Mouse (Mus musculus) heart, adult 2 months (tissue): ENCODE measurements at regions not wholly inside any gene's neighbourhood (a gene's known extent, or its start where the extent isn't known, plus 50 kb on each side); places are given as distances from the start of the nearest gene placed in this dataset.
A peak's percentile ranks its signal among the peaks of the same experiment; 100 is the strongest.

ENCODE experiments used
- DNase-seq, 2 experiments: peaks; one replicate each; pipeline ENCODE4 v3.0.0; 2021
- H3K27ac ChIP-seq: fragments of 200-600 bp; 2 replicates; pipeline ENCODE4 v1.8.1; 2022
- H3K27me3 ChIP-seq: fragments of 200-500 bp; 2 replicates; pipeline ENCODE4 v1.6.1; 2012; ENCODE audit warnings: mild to moderate bottlenecking, low read length, inconsistent platforms, mixed read lengths; ENCODE audit not compliant: control insufficient read depth, insufficient read depth
- H3K36me3 ChIP-seq: fragments of 200-500 bp; 2 replicates; pipeline ENCODE4 v1.6.1; 2012; ENCODE audit warnings: low read length, inconsistent platforms; ENCODE audit not compliant: control insufficient read depth, insufficient read depth
- H3K4me1 ChIP-seq: fragments of 200-500 bp; 2 replicates; pipeline ENCODE4 v1.6.1; 2011; ENCODE audit warnings: low read length; ENCODE audit not compliant: control insufficient read depth, insufficient read depth
- H3K4me3 ChIP-seq: fragments of 200-600 bp; 2 replicates; pipeline ENCODE4 v1.8.1; 2022
- H3K79me2 ChIP-seq: fragments of 200-500 bp; replicated peaks from 2 replicates; pipeline ENCODE4 v1.6.1; 2012; ENCODE audit warnings: mild to moderate bottlenecking, inconsistent platforms, low read length, moderate library complexity, mixed read lengths; ENCODE audit not compliant: control insufficient read depth, insufficient read depth
- H3K9ac ChIP-seq: fragments of 200-500 bp; 2 replicates; pipeline ENCODE4 v1.6.1; 2012; ENCODE audit warnings: low read depth, mild to moderate bottlenecking, control low read depth, inconsistent platforms, low read length, mixed read lengths
- CTCF ChIP-seq: fragments of 200-600 bp; IDR thresholded peaks from 2 replicates; pipeline ENCODE4 v1.8.1; 2022; ENCODE audit warnings: antibody characterized with exemption, mild to moderate bottlenecking, moderate library complexity
- EP300 ChIP-seq: fragments of 200-500 bp; IDR thresholded peaks from 2 replicates; pipeline ENCODE4 v1.6.1; 2011; ENCODE audit warnings: low read depth, low read length, control low read depth; ENCODE audit not compliant: insufficient read depth
- POLR2A ChIP-seq: fragments of 200-500 bp; IDR thresholded peaks from 2 replicates; pipeline ENCODE4 v1.6.1; 2011; ENCODE audit warnings: mild to moderate bottlenecking, low read depth, low read length, control low read depth; ENCODE audit not compliant: insufficient read depth
- WGBS: fragments of 180-500 bp; shearing (Covaris S2); methylation state at CpG from one replicate; pipeline ENCODE4 v1.1.7; 2018; 5-methylcytosine and 5-hydroxymethylcytosine counted together
- intact Hi-C: fragments of 180-260 bp; cut with DNase I; formaldehyde crosslinking; loops from one replicate; pipeline ENCODE4 v1.15.1; 2025

GRCm38 (mm10) chr13:52205951-52206350, 325.1 kb downstream of the Diras2 start:
- intact Hi-C loops: loop anchor here (10.0 kb wide), 1 partner anchor 91 kb away; no protein-coding TSS in a partner anchor

DNA sequence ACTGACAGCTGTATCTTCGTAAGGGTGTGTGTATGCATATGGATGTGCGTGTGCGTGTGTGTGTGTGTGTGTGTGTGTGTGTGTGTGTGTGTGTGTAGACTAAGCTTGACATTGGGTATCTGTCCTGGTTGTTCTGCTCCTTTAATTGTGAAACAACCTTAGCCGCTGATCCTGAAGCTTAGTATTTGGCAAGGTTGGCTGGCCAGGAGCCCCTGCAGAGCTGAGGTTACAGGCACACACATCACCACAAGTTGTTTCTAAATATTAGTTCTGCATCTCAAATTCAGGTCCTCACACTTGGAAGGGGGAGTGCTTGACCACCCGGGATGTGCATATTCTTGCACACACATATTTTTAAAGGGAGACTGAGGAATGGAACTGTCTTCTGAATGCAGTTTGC, 314.7 kb downstream of the Diras2 start:
- Histone ChIP-seq H3K9ac (no peak overlapping the region), H3K4me1 (no peaks in the 10 kb centered on the region), H3K4me3 (no peak overlapping the region), H3K27me3 (no peaks in the 10 kb centered on the region), H3K79me2 (no peaks in the 10 kb centered on the region), H3K36me3 (no peaks in the 10 kb centered on the region), H3K27ac (no peak overlapping the region)
- intact Hi-C loops: no loop called here
- no peak for TF ChIP-seq CTCF
- TF ChIP-seq EP300: no peak
- no peak for TF ChIP-seq POLR2A
- no peak for DNase-seq
- 93% methylated on average over 5 of the region's 5 CpGs for WGBS

More at GRCm38 (mm10) chr13:52205951-52206350, 325.1 kb downstream of the Diras2 start:
- Histone ChIP-seq H3K27me3 (no peaks in the 10 kb centered on the region), H3K27ac (no peak overlapping the region), H3K79me2 (no peaks in the 10 kb centered on the region), H3K36me3 (no peaks in the 10 kb centered on the region), H3K4me3 (no peak overlapping the region), H3K9ac (no peak overlapping the region), H3K4me1 (no peaks in the 10 kb centered on the region)
- DNase-seq: no peak
- no peak for TF ChIP-seq POLR2A
- no peak for TF ChIP-seq EP300
- TF ChIP-seq CTCF: no peak
- 53% methylated on average over 4 of the region's 4 CpGs for WGBS

GRCm38 (mm10) chr13:52217066-52217465, 314.0 kb downstream of the Diras2 start:
- 62% methylated on average over 5 of the region's 5 CpGs for WGBS
- H3K9ac ChIP-seq: no peak overlapping the region
- TF ChIP-seq EP300 (no peak), CTCF (no peak), POLR2A (no peak)
- H3K4me3 ChIP-seq: no peak overlapping the region
- no peaks in the 10 kb centered on the region for H3K36me3 ChIP-seq
- intact Hi-C loops: no loop called here
- H3K79me2 ChIP-seq: no peaks in the 10 kb centered on the region
- no peak for DNase-seq
- peaks cover 2% of the 10 kb centered on the region; the same call in 1 of the 2 replicates for H3K4me1 ChIP-seq
- H3K27me3 ChIP-seq: no peaks in the 10 kb centered on the region
- no peak overlapping the region for H3K27ac ChIP-seq

DNA sequence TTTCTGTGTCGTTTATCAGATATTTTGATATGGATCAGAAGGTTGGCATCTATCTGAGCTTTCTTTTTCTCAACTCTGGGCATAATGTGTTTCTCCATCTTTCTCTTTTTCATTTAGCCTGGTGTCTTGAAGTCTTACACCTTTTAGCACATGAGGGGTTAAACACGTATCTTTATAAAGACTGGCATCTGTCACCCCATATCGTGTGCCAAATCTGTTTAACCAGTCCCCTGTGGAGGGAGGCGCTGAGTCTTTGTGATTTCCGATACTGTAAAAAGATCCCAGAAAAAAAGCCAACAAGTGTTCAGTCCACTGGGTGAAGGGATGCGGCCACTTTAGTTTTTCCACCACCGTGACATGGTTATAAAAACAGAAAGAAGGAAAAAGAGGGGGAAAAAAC, 313.3 kb downstream of the Diras2 start:
- WGBS: 54% methylated on average over 7 of the region's 7 CpGs
- DNase-seq: no peak
- Histone ChIP-seq H3K4me1 (peaks cover 5% of the 10 kb centered on the region), H3K27me3 (no peaks in the 10 kb centered on the region), H3K9ac (no peak overlapping the region), H3K27ac (no peak overlapping the region), H3K79me2 (no peaks in the 10 kb centered on the region), H3K4me3 (no peak overlapping the region), H3K36me3 (no peaks in the 10 kb centered on the region)
- TF ChIP-seq EP300: no peak
- TF ChIP-seq POLR2A: no peak
- TF ChIP-seq CTCF: no peak
- intact Hi-C loops: no loop called here

GRCm38 (mm10) chr13:52222315-52223097, 308.6 kb downstream of the Diras2 start:
- DNase-seq: peak; percentile 8 to 22
- intact Hi-C loops: loop anchor here (1.0 to 10.0 kb wide), 4 partner anchors 245 to 568 kb away; partner anchors contain the start of gene Secisbp2
- no peak for TF ChIP-seq CTCF
- Histone ChIP-seq H3K4me1 (peaks cover 11% of the 10 kb centered on the region), H3K27me3 (no peaks in the 10 kb centered on the region), H3K79me2 (no peaks in the 10 kb centered on the region), H3K27ac (no peak overlapping the region; the same call in 1 of the 2 replicates), H3K36me3 (no peaks in the 10 kb centered on the region), H3K4me3 (no peak overlapping the region), H3K9ac (no peak overlapping the region)
- 55% methylated on average over 11 of the region's 11 CpGs for WGBS
